Mouse (Mus musculus) left cerebral cortex, adult 2 months (tissue): ENCODE measurements around the gene Hacd3. TPM values are rescaled to one million over a fixed set of nuclear protein-coding genes. Genes with fewer than 3 reads are reported as not detected.
A peak's percentile ranks its signal among the peaks of the same experiment; 100 is the strongest.

Source experiments
- DNase-seq, 2 experiments: peaks; one replicate each; pipeline ENCODE4 v3.0.0; 2021 to 2022; ENCODE audit warnings: low spot score in 2 of 2, mixed read lengths in 1 of 2; ENCODE audit errors: extremely low spot score in 1 of 2
- H3K27ac ChIP-seq: fragments of 200-600 bp; 2 replicates; pipeline ENCODE4 v1.8.1; 2022
- H3K4me3 ChIP-seq: fragments of 200-600 bp; 2 replicates; pipeline ENCODE4 v1.8.1; 2022
- CTCF ChIP-seq: fragments of 200-600 bp; IDR thresholded peaks from 2 replicates; pipeline ENCODE4 v1.8.1; 2022; ENCODE audit warnings: antibody characterized with exemption, mild to moderate bottlenecking, moderate library complexity
- intact Hi-C: fragments of 180-260 bp; cut with DNase I; formaldehyde crosslinking; loops from one replicate; pipeline ENCODE4 v1.15.1; 2025
- microRNA-seq, 2 experiments: library from miRNA; unstranded; fragments of <30 nt; microRNA quantifications; one replicate each; pipeline ENCODE4 v1.2.0; 2021
- total RNA-seq, 2 experiments: library from RNA; stranded (reverse); gene quantifications; 2 replicates each; pipeline ENCODE4 v1.2.3; 2021

Gene Hacd3
- total RNA-seq, 2 experiments from 2014 or later = 148 to 158 TPM

DNA sequence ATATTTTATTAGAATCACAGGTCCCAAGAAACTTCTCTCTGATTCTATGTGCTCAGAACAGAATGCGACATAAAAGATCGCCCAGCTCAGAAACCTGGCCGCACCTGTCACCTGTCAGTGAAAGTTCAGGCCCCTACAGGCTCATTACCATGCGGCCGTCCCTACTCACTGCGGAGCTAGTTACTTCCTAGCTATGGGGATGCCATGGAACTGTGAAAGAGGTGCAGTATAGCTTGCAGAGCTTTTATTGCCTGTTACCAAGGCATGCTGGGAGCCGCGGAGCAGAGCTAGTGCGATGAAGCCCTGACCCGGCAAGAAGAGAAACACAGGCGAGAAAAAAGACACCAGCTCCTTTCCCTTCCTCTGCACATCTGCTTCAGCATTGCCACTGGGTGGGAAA, 77.5 kb downstream of the Hacd3 start:
- TF ChIP-seq CTCF = no peak
- no peak for DNase-seq
- intact Hi-C loops = loop anchor here (10.0 kb wide), 1 partner anchor 289 kb away; no protein-coding TSS in a partner anchor

DNA sequence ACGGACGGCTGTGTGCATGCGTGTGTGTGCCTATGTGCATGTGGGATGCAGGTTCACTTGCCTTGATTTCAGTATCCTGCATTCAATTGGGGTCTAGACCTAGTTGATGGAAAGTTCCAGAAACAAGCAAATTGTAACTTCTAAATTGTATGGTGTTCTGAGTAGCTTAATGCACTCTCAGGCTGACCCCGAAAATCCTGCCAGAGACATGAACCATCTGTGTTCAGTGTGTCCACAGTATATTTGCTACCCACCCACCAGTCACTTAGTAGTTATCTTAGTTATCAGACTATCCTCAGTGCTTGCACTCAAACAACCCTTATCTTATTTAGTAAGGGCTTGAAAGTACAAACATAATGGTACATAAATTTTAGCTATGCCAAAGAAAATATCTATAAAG, 79.8 kb downstream of the Hacd3 start:
- no peak for DNase-seq
- TF ChIP-seq CTCF = no peak
- intact Hi-C loops = loop anchor here (10.0 kb wide), 1 partner anchor 287 kb away; no protein-coding TSS in a partner anchor

More for the DNA sequence above, 77.5 kb downstream of the Hacd3 start:
- Histone ChIP-seq H3K4me3 (no peak overlapping the region), H3K27ac (no peak overlapping the region)

DNA sequence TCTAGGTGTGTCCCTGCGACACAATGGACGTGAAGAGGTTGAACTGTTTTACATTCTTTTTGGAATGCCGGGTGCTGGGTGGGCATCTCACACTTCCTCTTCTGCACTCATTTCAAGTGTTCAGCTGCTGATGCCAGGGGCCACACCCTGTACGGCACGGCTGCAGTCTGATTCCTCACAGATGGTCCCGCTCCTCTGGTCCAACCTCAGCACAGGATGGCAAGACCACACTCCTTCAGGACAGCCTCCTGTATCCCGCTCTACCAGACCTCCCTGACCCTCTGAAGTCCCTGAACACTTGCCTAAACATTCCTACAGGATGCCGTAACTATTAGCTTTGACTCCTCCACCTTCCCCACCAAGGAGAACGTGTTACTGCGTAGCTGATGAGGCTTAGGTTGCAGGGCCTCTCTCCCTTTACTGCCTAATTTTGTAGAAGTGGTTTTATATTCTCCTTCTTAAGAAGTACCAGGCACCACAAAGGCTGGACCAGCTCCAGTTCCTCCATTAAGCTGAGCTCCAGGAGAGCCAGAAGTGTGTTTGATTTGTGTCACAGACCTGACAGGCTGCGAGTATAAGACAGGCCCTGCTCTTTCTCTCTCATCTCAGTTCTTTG, 80.7 kb downstream of the Hacd3 start:
- H3K4me3 ChIP-seq = no peak overlapping the region
- intact Hi-C loops = loop anchor here (10.0 kb wide), 1 partner anchor 286 kb away; no protein-coding TSS in a partner anchor
- TF ChIP-seq CTCF = no peak
- DNase-seq = no peak
- no peak overlapping the region for H3K27ac ChIP-seq

More for the DNA sequence above, 79.8 kb downstream of the Hacd3 start:
- H3K27ac ChIP-seq = no peak overlapping the region
- no peak overlapping the region for H3K4me3 ChIP-seq

DNA sequence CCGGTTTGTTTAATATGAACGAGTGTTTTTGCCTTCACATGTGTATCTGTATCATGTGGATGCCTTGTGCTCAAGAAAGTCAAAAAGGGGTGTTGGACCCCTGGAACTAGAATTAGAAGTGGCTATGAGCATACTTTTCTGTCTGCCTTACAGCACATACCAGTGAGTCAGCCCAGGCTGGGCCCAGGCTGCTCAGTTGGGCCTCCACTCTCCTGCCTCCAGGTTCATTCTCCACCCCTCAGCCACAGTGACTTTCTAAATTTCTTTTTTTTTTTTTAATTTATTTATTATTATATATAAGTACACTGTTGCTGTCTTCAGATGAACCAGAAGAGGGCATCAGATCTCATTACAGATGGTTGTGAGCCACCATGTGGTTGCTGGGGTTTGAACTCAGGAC, 81.7 kb downstream of the Hacd3 start:
- intact Hi-C loops = loop anchor here (5.0 to 10.0 kb wide), 2 partner anchors 162 to 285 kb away; no protein-coding TSS in a partner anchor
- H3K4me3 ChIP-seq = no peak overlapping the region
- no peak for DNase-seq
- H3K27ac ChIP-seq = no peak overlapping the region
- peak; percentile 15 for TF ChIP-seq CTCF

DNA sequence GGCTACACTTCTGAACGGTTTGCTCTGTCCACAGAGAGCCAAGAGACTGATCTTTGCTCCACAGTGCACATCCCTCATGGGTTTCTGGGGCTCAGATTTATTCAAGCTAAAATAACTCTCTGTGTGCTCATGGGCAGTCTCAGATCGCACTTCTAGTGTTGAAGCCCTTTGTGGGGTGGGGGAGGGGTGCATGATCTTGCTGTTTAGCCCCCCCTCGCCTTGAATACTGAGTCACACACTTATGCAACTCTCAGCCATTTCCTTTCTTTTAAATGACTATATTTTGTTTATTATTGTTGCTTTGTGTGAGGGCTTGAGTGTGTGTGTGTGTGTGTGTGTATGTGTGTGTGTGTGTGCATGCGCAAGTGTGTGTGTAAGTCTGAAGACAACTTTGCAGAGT, 82.2 kb downstream of the Hacd3 start:
- Histone ChIP-seq H3K27ac (no peak overlapping the region), H3K4me3 (no peak overlapping the region)
- intact Hi-C loops = loop anchor here (5.0 kb wide), 1 partner anchor 162 kb away; no protein-coding TSS in a partner anchor
- TF ChIP-seq CTCF = no peak
- DNase-seq = no peak

DNA sequence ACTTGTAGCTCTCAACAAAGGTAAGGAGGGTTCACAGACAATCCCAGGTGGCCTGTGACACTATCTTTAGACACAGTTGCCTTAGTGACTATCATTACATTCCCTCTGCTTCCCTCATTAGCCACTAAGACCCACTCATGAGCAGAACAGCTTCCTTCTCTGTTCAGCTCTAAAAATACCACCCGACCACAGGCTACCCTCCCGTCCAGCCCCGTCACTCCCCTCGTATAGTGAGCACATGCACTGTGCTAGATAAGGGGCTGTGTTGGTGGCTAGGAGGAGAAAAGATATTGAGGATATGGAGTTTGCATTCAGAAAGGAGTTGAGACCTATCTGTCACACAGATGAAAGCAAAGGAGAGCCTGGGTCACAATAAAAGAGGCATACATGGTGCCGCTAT, 83.0 kb downstream of the Hacd3 start:
- intact Hi-C loops = loop anchor here (5.0 kb wide), 1 partner anchor 161 kb away; no protein-coding TSS in a partner anchor
- TF ChIP-seq CTCF = no peak
- no peak for DNase-seq
- Histone ChIP-seq H3K27ac (no peak overlapping the region), H3K4me3 (no peak overlapping the region)

DNA sequence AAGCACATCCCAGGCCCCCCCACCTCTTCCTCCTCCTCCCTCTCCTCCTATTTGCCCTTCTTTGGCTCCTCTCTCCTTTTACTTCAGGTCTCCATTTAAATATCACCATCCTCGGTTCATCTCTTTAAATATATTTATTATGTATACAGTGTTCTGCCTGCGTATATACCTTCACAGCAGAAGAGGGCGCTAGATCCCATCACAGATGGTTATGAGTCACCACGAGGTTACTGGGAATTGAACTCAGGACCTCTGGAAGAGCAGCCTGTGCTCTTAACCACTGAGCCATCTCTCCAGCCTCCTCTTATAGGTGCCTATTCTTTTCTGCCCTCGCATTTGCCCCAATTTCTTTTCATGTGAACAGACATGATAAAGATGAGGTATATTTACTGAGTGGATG, 84.0 kb downstream of the Hacd3 start:
- H3K4me3 ChIP-seq = no peak overlapping the region
- intact Hi-C loops = loop anchor here (5.0 kb wide), 1 partner anchor 160 kb away; no protein-coding TSS in a partner anchor
- H3K27ac ChIP-seq = no peak overlapping the region
- peak; percentile 9; the same call in 1 of the 2 replicates for TF ChIP-seq CTCF
- no peak for DNase-seq

Small RNAs within 50 kb of the gene (microRNA-seq; reads per million reads assigned to microRNA genes)
- 0 reads per million in 2 experiments for gene Gm25640

Other genes starting within 250 kb of the Hacd3 start
- 10 to 100 TPM; 58.8 to 63.3 TPM for gene Dennd4a, start 210.4 kb downstream of the Hacd3 start, total RNA-seq
- gene Slc24a1, start 70.1 kb downstream of the Hacd3 start, total RNA-seq = under 1 TPM in 1 of 2 experiments, not detected in 1; 0.07 TPM
- 10 to 100 TPM; 19.4 to 22.2 TPM for gene Ints14, start 60.8 kb downstream of the Hacd3 start, total RNA-seq
- gene Dpp8, start 10.7 kb upstream of the Hacd3 start, total RNA-seq = 100 to 1,000 TPM; 166 to 172 TPM
- gene Igdcc4, start 79.8 kb upstream of the Hacd3 start, total RNA-seq = 10 to 100 TPM; 31.8 to 33.7 TPM
- 1 to 10 TPM; 2.0 to 2.5 TPM for gene Igdcc3, start 119.5 kb upstream of the Hacd3 start, total RNA-seq
- gene Parp16, start 173.7 kb upstream of the Hacd3 start, total RNA-seq = 1 to 10 TPM; 3.6 to 4.0 TPM
- gene Cilp, start 243.5 kb upstream of the Hacd3 start, total RNA-seq = under 1 TPM in 1 of 2 experiments, not detected in 1; 0.21 TPM